Comparison of ENCODE assay signal across 19 mouse cellular contexts in genomic region chr8:104410628-104411273, GRCm38 (mm10). TPM values are rescaled to one million over a fixed set of nuclear protein-coding genes. Genes with fewer than 3 reads are reported as not detected.
DNase-seq lines count a peak whose midpoint lies in the region; ATAC-seq and TF ChIP-seq lines count a peak whose summit lies in the region.
"Had no signal": no experiment of that assay in that cellular context is flagged by ENCODE, and none has a peak within 500 bp of the region (broad histone marks: within the 10 kb centered on the region; RNA-seq: fewer than 3 reads in every experiment).

No protein-coding gene starts in this region.

- in situ Hi-C loops in ES-E14 (cut with MboI; ENCODE audit: low sequenced_read_pairs in 2 of 2, unreplicated experiment in 2 of 2) = no loop called here

- no peaks in the 10 kb centered on the region for H3K27me3 ChIP-seq in midbrain, embryonic 15.5 days (replicated peaks)
- no peaks in the 10 kb centered on the region for H3K27me3 ChIP-seq in midbrain, embryonic 13.5 days
- H3K27me3 ChIP-seq in kidney, embryonic 15.5 days = no peaks in the 10 kb centered on the region
- H3K27me3 ChIP-seq: heart, embryonic 12.5 days; intestine, embryonic 15.5 days had no signal

- 35% methylated on average over 7 of the region's 7 CpGs for WGBS in midbrain, embryonic 15.5 days
- 35% methylated on average over 7 of the region's 7 CpGs for WGBS in midbrain, embryonic 13.5 days
- WGBS in kidney, embryonic 15.5 days = 60% methylated on average over 7 of the region's 7 CpGs

- H3K27ac ChIP-seq in midbrain, embryonic 15.5 days = 0 out of 2 replicates have a peak overlapping the region, but pooled peaks have one; percentile 34
- H3K27ac ChIP-seq in midbrain, embryonic 13.5 days = no peak overlapping the region; the same call in 1 of the 2 replicates
- peak overlapping the region; percentile 49; the same call in 1 of the 2 replicates for H3K27ac ChIP-seq in ES-E14 (ENCODE audit: insufficient read depth, low read depth, low read length, poor library complexity, severe bottlenecking)
- H3K27ac ChIP-seq in kidney, embryonic 15.5 days = no peak overlapping the region
- H3K27ac ChIP-seq: embryonic facial prominence, embryonic 10.5 days; intestine, embryonic 15.5 days had no signal

- no peak overlapping the region for H3K9ac ChIP-seq in midbrain, embryonic 15.5 days
- no peak overlapping the region for H3K9ac ChIP-seq in midbrain, embryonic 13.5 days (replicated peaks)
- no peak overlapping the region for H3K9ac ChIP-seq in ES-E14 (ENCODE audit: insufficient read depth, low read depth, low read length, poor library complexity, severe bottlenecking)
- no peak overlapping the region for H3K9ac ChIP-seq in kidney, embryonic 15.5 days
- H3K9ac ChIP-seq: heart, embryonic 12.5 days; intestine, embryonic 15.5 days; lung, embryonic 14.5 days had no signal

- ATAC-seq in midbrain, embryonic 15.5 days (replicated peaks) = no peak
- no peak for ATAC-seq in midbrain, embryonic 13.5 days
- no peak for ATAC-seq in kidney, embryonic 15.5 days (replicated peaks; ENCODE audit: low FRiP score)
- ATAC-seq: intestine, embryonic 15.5 days had no signal

- H3K4me3 ChIP-seq in midbrain, embryonic 15.5 days = no peak overlapping the region
- H3K4me3 ChIP-seq in midbrain, embryonic 13.5 days (replicated peaks) = no peak overlapping the region
- no peak overlapping the region for H3K4me3 ChIP-seq in ES-E14 (ENCODE audit: insufficient read depth in 1 of 2, low read depth in 1 of 2, low read length in 2 of 2, poor library complexity in 1 of 2, severe bottlenecking in 1 of 2)
- H3K4me3 ChIP-seq in kidney, embryonic 15.5 days (replicated peaks) = no peak overlapping the region
- H3K4me3 ChIP-seq: embryonic facial prominence, embryonic 10.5 days; heart, embryonic 12.5 days; intestine, embryonic 15.5 days had no signal

- H3K36me3 ChIP-seq in midbrain, embryonic 15.5 days (replicated peaks) = no peaks in the 10 kb centered on the region
- peaks cover 5% of the 10 kb centered on the region; the same call in 1 of the 2 replicates for H3K36me3 ChIP-seq in midbrain, embryonic 13.5 days
- H3K36me3 ChIP-seq in ES-E14 (ENCODE audit: control insufficient read depth, insufficient read depth, low read length, poor library complexity, severe bottlenecking) = no peaks in the 10 kb centered on the region; the same call in 1 of the 2 replicates
- H3K36me3 ChIP-seq in kidney, embryonic 15.5 days = peaks cover 4% of the 10 kb centered on the region; the same call in 1 of the 2 replicates
- H3K36me3 ChIP-seq: intestine, embryonic 15.5 days had no signal

- no peaks in the 10 kb centered on the region for H3K4me1 ChIP-seq in midbrain, embryonic 15.5 days
- H3K4me1 ChIP-seq in midbrain, embryonic 13.5 days (replicated peaks) = peaks cover 7% of the 10 kb centered on the region; the same call in 1 of the 2 replicates
- H3K4me1 ChIP-seq in ES-E14 (ENCODE audit: control insufficient read depth in 2 of 2, insufficient read depth in 2 of 2, low read length in 2 of 2, poor library complexity in 1 of 2) = peaks cover 0 to 14% of the 10 kb centered on the region in 2 experiments; a peak in 2 of 4 replicates
- peaks cover 13% of the 10 kb centered on the region for H3K4me1 ChIP-seq in kidney, embryonic 15.5 days
- H3K4me1 ChIP-seq: embryonic facial prominence, embryonic 10.5 days had no signal

- H3K4me2 ChIP-seq in midbrain, embryonic 15.5 days = no peak overlapping the region
- no peak overlapping the region for H3K4me2 ChIP-seq in midbrain, embryonic 13.5 days (replicated peaks)
- no peak overlapping the region for H3K4me2 ChIP-seq in kidney, embryonic 15.5 days
- H3K4me2 ChIP-seq: heart, embryonic 12.5 days; intestine, embryonic 15.5 days; lung, embryonic 14.5 days had no signal

- no peaks in the 10 kb centered on the region for H3K9me3 ChIP-seq in midbrain, embryonic 15.5 days
- H3K9me3 ChIP-seq in midbrain, embryonic 13.5 days = no peaks in the 10 kb centered on the region
- H3K9me3 ChIP-seq in ES-E14 (ENCODE audit: control insufficient read depth, insufficient read depth, low read depth, low read length) = no peaks in the 10 kb centered on the region
- H3K9me3 ChIP-seq in kidney, embryonic 15.5 days (replicated peaks) = no peaks in the 10 kb centered on the region
- H3K9me3 ChIP-seq: embryonic facial prominence, embryonic 10.5 days; heart, embryonic 12.5 days; intestine, embryonic 15.5 days had no signal

- DNase-seq in frontal cortex, adult 2 months (ENCODE audit: extremely low spot score in 1 of 2, low spot score in 1 of 2) = peak; percentile 50 to 69
- no peak for DNase-seq in frontal cortex, postnatal 14 days (ENCODE audit: low spot score in 2 of 2)
- DNase-seq in ES-E14 (ENCODE audit: low read depth, low spot score) = no peak
- peak; percentile 46 for DNase-seq in fibroblast of lung, adult 2 months (ENCODE audit: low read depth)
- DNase-seq in ovary, postnatal 10 days (ENCODE audit: low spot score) = no peak
- DNase-seq: adrenal gland, adult 8-10 months; cerebellum, adult 9-11 months; gastrocnemius, postnatal 25 days; heart, postnatal 4 days; kidney, postnatal 14 days; liver; lung, embryonic 14.5 days; thymus, postnatal 4 days had no signal

TF ChIP-seq in ES-E14, 5 proteins besides CTCF, POLR2A, EP300 and RAD21:
- no peak for TF ChIP-seq CHD2 (IDR thresholded peaks at IDR 0.05; ENCODE audit: low read depth, low read length)
- TF ChIP-seq HCFC1 (IDR thresholded peaks at IDR 0.05; ENCODE audit: borderline replicate concordance, insufficient read depth, low read length) = no peak
- TF ChIP-seq ZNF384 (IDR thresholded peaks at IDR 0.05; ENCODE audit: low read depth, low read length) = no peak
- no peak for TF ChIP-seq ZC3H11A (IDR thresholded peaks at IDR 0.05; ENCODE audit: borderline replicate concordance, low read depth, low read length)
- no peak for TF ChIP-seq MAFK (IDR thresholded peaks at IDR 0.05; ENCODE audit: insufficient read depth, low read depth, low read length)

RNA-seq across cellular contexts. Expression of gene Cmtm4, which starts 15.1 kb away (rescaled TPM):
- 40.0 and 43.8 TPM in 2 replicates for polyA plus RNA-seq in frontal cortex, adult 2 months (2012; rRNA removed)
- polyA plus RNA-seq in midbrain, embryonic 15.5 days (2015; fragmentation: Nextera tagmentation; extraction: Ambion mirVana) = 2.4 and 2.6 TPM in 2 replicates
- polyA plus RNA-seq in midbrain, embryonic 13.5 days (2015; fragmentation: Nextera tagmentation; extraction: Ambion mirVana) = 1.8 TPM in 2 replicates
- total RNA-seq in ES-E14 (2012; rRNA removed) = 20.5 and 21.3 TPM in 2 replicates
- polyA plus RNA-seq in kidney, embryonic 15.5 days (2015; fragmentation: Nextera tagmentation; extraction: Ambion mirVana) = 3.9 and 4.1 TPM in 2 replicates

RNA-seq across cellular contexts. Expression of gene Dync1li2, which starts 32.1 kb away (rescaled TPM):
- 154 and 165 TPM in 2 replicates for polyA plus RNA-seq in frontal cortex, adult 2 months (2012; rRNA removed)
- polyA plus RNA-seq in midbrain, embryonic 15.5 days (2015; fragmentation: Nextera tagmentation; extraction: Ambion mirVana) = 112 and 123 TPM in 2 replicates
- 120 and 124 TPM in 2 replicates for polyA plus RNA-seq in midbrain, embryonic 13.5 days (2015; fragmentation: Nextera tagmentation; extraction: Ambion mirVana)
- 27.5 and 28.9 TPM in 2 replicates for total RNA-seq in ES-E14 (2012; rRNA removed)
- polyA plus RNA-seq in kidney, embryonic 15.5 days (2015; fragmentation: Nextera tagmentation; extraction: Ambion mirVana) = 59.5 and 62.6 TPM in 2 replicates

Comparison
In these comparisons a context has a peak if more than half of its experiments do, and no peak if none do; other contexts are left out.
1. DNase-seq: peak in frontal cortex, adult 2 months (2 of 2) and fibroblast of lung, adult 2 months (single experiment); none in frontal cortex, postnatal 14 days (0 of 2), ES-E14 (single experiment) and ovary, postnatal 10 days (single experiment).
2. H3K27ac ChIP-seq: peak in midbrain, embryonic 15.5 days (single experiment) and ES-E14 (single experiment); none in midbrain, embryonic 13.5 days (single experiment) and kidney, embryonic 15.5 days (single experiment).